Comparison of ENCODE assay signal across 10 mouse cellular contexts in genomic region chr11:69989949-69990348, GRCm38 (mm10). TPM values are rescaled to one million over a fixed set of nuclear protein-coding genes. Genes with fewer than 3 reads are reported as not detected.
A peak's percentile ranks its signal among the peaks of the same experiment; 100 is the strongest.
DNase-seq lines count a peak whose midpoint lies in the region; ATAC-seq and TF ChIP-seq lines count a peak whose summit lies in the region.
"Had no signal": no experiment of that assay in that cellular context is flagged by ENCODE, and none has a peak within 500 bp of the region (broad histone marks: within the 10 kb centered on the region; RNA-seq: fewer than 3 reads in every experiment).

No protein-coding gene starts in this region.

- H3K4me1 ChIP-seq in limb, embryonic 12.5 days (replicated peaks) = peaks cover 15% of the 10 kb centered on the region
- peaks cover 19% of the 10 kb centered on the region for H3K4me1 ChIP-seq in limb, embryonic 10.5 days
- peaks cover 11% of the 10 kb centered on the region for H3K4me1 ChIP-seq in embryonic facial prominence, embryonic 14.5 days (ENCODE audit: control insufficient read depth, insufficient read depth, low read length)
- H3K4me1 ChIP-seq in liver, embryonic 14.5 days (replicated peaks; ENCODE audit: control insufficient read depth in 2 of 2, insufficient read depth in 2 of 2, low read length in 1 of 2) = peaks cover 14 to 16% of the 10 kb centered on the region in 2 experiments

- no peaks in the 10 kb centered on the region for H3K27me3 ChIP-seq in limb, embryonic 12.5 days
- no peaks in the 10 kb centered on the region for H3K27me3 ChIP-seq in limb, embryonic 10.5 days (ENCODE audit: low read depth, poor library complexity, severe bottlenecking)
- no peaks in the 10 kb centered on the region for H3K27me3 ChIP-seq in embryonic facial prominence, embryonic 14.5 days (replicated peaks; ENCODE audit: control insufficient read depth, insufficient read depth, low read length)
- H3K27me3 ChIP-seq in liver, embryonic 14.5 days (ENCODE audit: control insufficient read depth, insufficient read depth, low read length) = no peaks in the 10 kb centered on the region

- H3K9me3 ChIP-seq in limb, embryonic 12.5 days = no peaks in the 10 kb centered on the region
- H3K9me3 ChIP-seq in limb, embryonic 10.5 days (replicated peaks) = no peaks in the 10 kb centered on the region
- no peaks in the 10 kb centered on the region for H3K9me3 ChIP-seq in embryonic facial prominence, embryonic 14.5 days (ENCODE audit: control insufficient read depth, low read length)
- no peaks in the 10 kb centered on the region for H3K9me3 ChIP-seq in liver, embryonic 14.5 days (ENCODE audit: control insufficient read depth, low read length)

- TF ChIP-seq EP300 in liver, embryonic 14.5 days (IDR thresholded peaks at IDR 0.05; ENCODE audit: low read depth) = no peak

- DNase-seq in heart, adult 11 months = peak; percentile 95
- no peak for DNase-seq in heart, postnatal 25 days (ENCODE audit: low spot score)
- DNase-seq in limb, embryonic 10.5 days (ENCODE audit: low spot score) = no peak
- DNase-seq in embryonic facial prominence, embryonic 14.5 days (ENCODE audit: low spot score) = no peak
- no peak for DNase-seq in liver, embryonic 14.5 days (ENCODE audit: low read depth in 3 of 3, low spot score in 3 of 3)
- DNase-seq in embryo, embryonic 10.5 days (ENCODE audit: low spot score) = no peak
- no peak for DNase-seq in layer of hippocampus, adult 9-11 months
- DNase-seq: gastrocnemius, postnatal 36 days; thymus, postnatal 14 days had no signal

- H3K9ac ChIP-seq in limb, embryonic 12.5 days (replicated peaks) = no peak overlapping the region
- no peak overlapping the region for H3K9ac ChIP-seq in embryonic facial prominence, embryonic 14.5 days (ENCODE audit: low read depth, low read length)
- H3K9ac ChIP-seq in liver, embryonic 14.5 days (replicated peaks) = no peak overlapping the region

- no peak overlapping the region for H3K4me2 ChIP-seq in limb, embryonic 12.5 days
- H3K4me2 ChIP-seq in embryonic facial prominence, embryonic 14.5 days (ENCODE audit: low read depth, low read length) = no peak overlapping the region
- H3K4me2 ChIP-seq in liver, embryonic 14.5 days (ENCODE audit: low read depth) = no peak overlapping the region; the same call in 1 of the 2 replicates

- H3K4me3 ChIP-seq in limb, embryonic 12.5 days (replicated peaks) = no peak overlapping the region
- H3K4me3 ChIP-seq in limb, embryonic 10.5 days = no peak overlapping the region
- no peak overlapping the region for H3K4me3 ChIP-seq in embryonic facial prominence, embryonic 14.5 days (ENCODE audit: low read depth, low read length)
- no peak overlapping the region for H3K4me3 ChIP-seq in liver, embryonic 14.5 days (ENCODE audit: insufficient read depth in 1 of 2, low read depth in 2 of 2, low read length in 2 of 2)

- peaks cover 76% of the 10 kb centered on the region for H3K36me3 ChIP-seq in limb, embryonic 12.5 days
- H3K36me3 ChIP-seq in limb, embryonic 10.5 days = peaks cover 71% of the 10 kb centered on the region
- H3K36me3 ChIP-seq in embryonic facial prominence, embryonic 14.5 days (ENCODE audit: control insufficient read depth, insufficient read depth, low read length) = peaks cover 71% of the 10 kb centered on the region
- H3K36me3 ChIP-seq in liver, embryonic 14.5 days (replicated peaks; ENCODE audit: control insufficient read depth, insufficient read depth, low read depth) = peaks cover 57% of the 10 kb centered on the region

- intact Hi-C loops in heart, postnatal 25 days (cut with DNase I) = loop anchor here (10.0 kb wide), 1 partner anchor 585 kb away; no protein-coding TSS in a partner anchor

- peak overlapping the region; percentile 92 for H3K27ac ChIP-seq in limb, embryonic 12.5 days
- H3K27ac ChIP-seq in limb, embryonic 10.5 days = no peak overlapping the region
- H3K27ac ChIP-seq in embryonic facial prominence, embryonic 14.5 days (replicated peaks; ENCODE audit: low read depth, low read length) = peak overlapping the region; percentile 92
- H3K27ac ChIP-seq in liver, embryonic 14.5 days = peak overlapping the region; percentile 16

- TF ChIP-seq CTCF in liver, embryonic 14.5 days (IDR thresholded peaks at IDR 0.05; ENCODE audit: low read depth) = no peak

- ATAC-seq in limb, embryonic 12.5 days (ENCODE audit: insufficient number of reproducible peaks, insufficient read depth, low FRiP score, low TSS enrichment, low read depth) = peak; percentile 50; the same call in 1 of the 2 replicates
- ATAC-seq in embryonic facial prominence, embryonic 14.5 days (ENCODE audit: low read depth) = no peak
- no peak for ATAC-seq in liver, embryonic 14.5 days (ENCODE audit: insufficient read depth)

- WGBS in limb, embryonic 12.5 days = 93% methylated on average over 8 of the region's 8 CpGs
- WGBS in limb, embryonic 10.5 days = 86% methylated on average over 8 of the region's 8 CpGs
- WGBS in embryonic facial prominence, embryonic 14.5 days = 88% methylated on average over 8 of the region's 8 CpGs
- 84% methylated on average over 8 of the region's 8 CpGs for WGBS in liver, embryonic 14.5 days (ENCODE audit: insufficient replicate concordance)

RNA-seq across cellular contexts. Expression of gene Gabarap, which starts 1.0 kb away (rescaled TPM):
- total RNA-seq in heart, postnatal 25 days (2021) = 100 to 1,000 TPM; 274 to 291 TPM
- polyA plus RNA-seq in limb, embryonic 12.5 days (2016; fragmentation: Nextera tagmentation; extraction: Ambion mirVana) = 398 and 426 TPM in 2 replicates
- 280 and 332 TPM in 2 replicates for polyA plus RNA-seq in limb, embryonic 10.5 days (2016; fragmentation: Nextera tagmentation; extraction: Ambion mirVana)
- 577 and 590 TPM in 2 replicates for polyA plus RNA-seq in embryonic facial prominence, embryonic 14.5 days (2014; fragmentation: Nextera tagmentation; extraction: Ambion mirVana)
- 134 and 140 TPM in 2 replicates for polyA plus RNA-seq in liver, embryonic 14.5 days (2012; rRNA removed)
- 296 and 300 TPM in 2 replicates for polyA plus RNA-seq in liver, embryonic 14.5 days (2014; fragmentation: Nextera tagmentation; extraction: Ambion mirVana)

RNA-seq across cellular contexts. Expression of gene Phf23, which starts 5.6 kb away (rescaled TPM):
- total RNA-seq in heart, postnatal 25 days (2021) = 10 to 100 TPM; 22.6 to 25.3 TPM
- polyA plus RNA-seq in limb, embryonic 12.5 days (2016; fragmentation: Nextera tagmentation; extraction: Ambion mirVana) = 102 and 108 TPM in 2 replicates
- 101 and 106 TPM in 2 replicates for polyA plus RNA-seq in limb, embryonic 10.5 days (2016; fragmentation: Nextera tagmentation; extraction: Ambion mirVana)
- polyA plus RNA-seq in embryonic facial prominence, embryonic 14.5 days (2014; fragmentation: Nextera tagmentation; extraction: Ambion mirVana) = 47.0 and 49.3 TPM in 2 replicates
- polyA plus RNA-seq in liver, embryonic 14.5 days (2012; rRNA removed) = 10.8 and 14.8 TPM in 2 replicates
- 11.9 and 12.1 TPM in 2 replicates for polyA plus RNA-seq in liver, embryonic 14.5 days (2014; fragmentation: Nextera tagmentation; extraction: Ambion mirVana)

RNA-seq across cellular contexts. Expression of gene Elp5, which starts 7.6 kb away (rescaled TPM):
- total RNA-seq in heart, postnatal 25 days (2021) = 10 to 100 TPM; 48.3 to 51.5 TPM
- polyA plus RNA-seq in limb, embryonic 12.5 days (2016; fragmentation: Nextera tagmentation; extraction: Ambion mirVana) = 124 and 126 TPM in 2 replicates
- 154 and 176 TPM in 2 replicates for polyA plus RNA-seq in limb, embryonic 10.5 days (2016; fragmentation: Nextera tagmentation; extraction: Ambion mirVana)
- polyA plus RNA-seq in embryonic facial prominence, embryonic 14.5 days (2014; fragmentation: Nextera tagmentation; extraction: Ambion mirVana) = 109 and 116 TPM in 2 replicates
- 44.0 and 46.1 TPM in 2 replicates for polyA plus RNA-seq in liver, embryonic 14.5 days (2012; rRNA removed)
- 70.2 and 74.0 TPM in 2 replicates for polyA plus RNA-seq in liver, embryonic 14.5 days (2014; fragmentation: Nextera tagmentation; extraction: Ambion mirVana)

RNA-seq across cellular contexts. Expression of gene Ctdnep1, which starts 9.0 kb away (rescaled TPM):
- 100 to 1,000 TPM; 149 to 180 TPM for total RNA-seq in heart, postnatal 25 days (2021)
- polyA plus RNA-seq in limb, embryonic 12.5 days (2016; fragmentation: Nextera tagmentation; extraction: Ambion mirVana) = 24.5 and 27.8 TPM in 2 replicates
- 22.2 and 24.8 TPM in 2 replicates for polyA plus RNA-seq in limb, embryonic 10.5 days (2016; fragmentation: Nextera tagmentation; extraction: Ambion mirVana)
- polyA plus RNA-seq in embryonic facial prominence, embryonic 14.5 days (2014; fragmentation: Nextera tagmentation; extraction: Ambion mirVana) = 37.4 and 39.2 TPM in 2 replicates
- 23.6 and 32.3 TPM in 2 replicates for polyA plus RNA-seq in liver, embryonic 14.5 days (2012; rRNA removed)
- polyA plus RNA-seq in liver, embryonic 14.5 days (2014; fragmentation: Nextera tagmentation; extraction: Ambion mirVana) = 9.7 and 10.7 TPM in 2 replicates

RNA-seq across cellular contexts. Expression of gene Dvl2, which starts 10.4 kb away (rescaled TPM):
- total RNA-seq in heart, postnatal 25 days (2021) = 1 to 10 TPM; 3.9 to 5.2 TPM
- polyA plus RNA-seq in limb, embryonic 12.5 days (2016; fragmentation: Nextera tagmentation; extraction: Ambion mirVana) = 69.4 and 69.5 TPM in 2 replicates
- 65.2 and 70.6 TPM in 2 replicates for polyA plus RNA-seq in limb, embryonic 10.5 days (2016; fragmentation: Nextera tagmentation; extraction: Ambion mirVana)
- 30.8 and 36.2 TPM in 2 replicates for polyA plus RNA-seq in embryonic facial prominence, embryonic 14.5 days (2014; fragmentation: Nextera tagmentation; extraction: Ambion mirVana)
- polyA plus RNA-seq in liver, embryonic 14.5 days (2012; rRNA removed) = 4.2 and 4.6 TPM in 2 replicates
- 3.4 and 4.2 TPM in 2 replicates for polyA plus RNA-seq in liver, embryonic 14.5 days (2014; fragmentation: Nextera tagmentation; extraction: Ambion mirVana)
